ENCODE assay signal across 8 mouse cellular contexts in genomic region chr5:115564737-115565393, GRCm38 (mm10). TPM values are rescaled to one million over a fixed set of nuclear protein-coding genes. Genes with fewer than 3 reads are reported as not detected.
DNase-seq lines count a peak whose midpoint lies in the region; ATAC-seq and TF ChIP-seq lines count a peak whose summit lies in the region.

Gcn1l1 (plus strand) TSS chr5:115565254.

- peak; percentile 82 for DNase-seq in CD4-positive helper T cell, adult 2 months (ENCODE audit: low read depth, low spot score)
- peak; percentile 37 for DNase-seq in liver, adult 2 months (ENCODE audit: extremely low read depth, low read depth, low spot score)
- DNase-seq in spleen, postnatal 36 days (ENCODE audit: low spot score in 2 of 2) = peak; percentile 75 to 78

- H3K4me3 ChIP-seq in bone marrow macrophage, adult 2 months (ENCODE audit: insufficient read depth, low read length) = peak within 1 kb of the TSS; percentile 89
- peak within 1 kb of the TSS; percentile 86 for H3K4me3 ChIP-seq in heart, embryonic 11.5 days (ENCODE audit: low read depth, low read length)
- peak within 1 kb of the TSS; percentile 99 for H3K4me3 ChIP-seq in kidney, embryonic 15.5 days (replicated peaks)
- H3K4me3 ChIP-seq in liver, adult 2 months (ENCODE audit: insufficient read depth, low read depth, low read length) = peak within 1 kb of the TSS; percentile 94

- TF ChIP-seq POLR2A in bone marrow macrophage, adult 2 months (IDR thresholded peaks at IDR 0.05; ENCODE audit: borderline replicate concordance, low read depth, low read length) = no peak
- peak; percentile 48; the same call in 1 of the 2 replicates for TF ChIP-seq POLR2A in liver, adult 2 months (IDR thresholded peaks at IDR 0.05; ENCODE audit: extremely low read depth, insufficient read depth, low read length)

- H3K36me3 ChIP-seq in heart, embryonic 11.5 days (ENCODE audit: control insufficient read depth, insufficient read depth, low read length) = peaks cover 20% of the 10 kb centered on the region
- peaks cover 45% of the 10 kb centered on the region for H3K36me3 ChIP-seq in kidney, embryonic 15.5 days
- peaks cover 22% of the 10 kb centered on the region for H3K36me3 ChIP-seq in liver, adult 2 months (ENCODE audit: control insufficient read depth, insufficient read depth, low read length)

- peak within 1 kb of the TSS; percentile 95 for H3K9ac ChIP-seq in heart, embryonic 11.5 days (ENCODE audit: low read depth, low read length)
- peak within 1 kb of the TSS; percentile 95 for H3K9ac ChIP-seq in kidney, embryonic 15.5 days
- H3K9ac ChIP-seq in liver, adult 2 months (ENCODE audit: low read depth, low read length) = peak within 1 kb of the TSS; percentile 89

- WGBS in heart, embryonic 11.5 days (ENCODE audit: insufficient replicate concordance) = 2% methylated on average over 48 of the region's 55 CpGs
- 2% methylated on average over 39 of the region's 55 CpGs for WGBS in kidney, embryonic 15.5 days
- 7% methylated on average over 49 of the region's 55 CpGs for WGBS in liver, adult 2 months

- no peaks in the 10 kb centered on the region for H3K9me3 ChIP-seq in heart, embryonic 11.5 days (replicated peaks; ENCODE audit: control insufficient read depth, low read length)
- no peaks in the 10 kb centered on the region for H3K9me3 ChIP-seq in kidney, embryonic 15.5 days (replicated peaks)

- H3K27me3 ChIP-seq in heart, embryonic 11.5 days (ENCODE audit: control insufficient read depth, insufficient read depth, low read length) = no peaks in the 10 kb centered on the region
- no peaks in the 10 kb centered on the region for H3K27me3 ChIP-seq in kidney, embryonic 15.5 days
- H3K27me3 ChIP-seq in liver, adult 2 months (ENCODE audit: control insufficient read depth, insufficient read depth, low read length) = no peaks in the 10 kb centered on the region

- peak within 1 kb of the TSS; percentile 86 for H3K4me2 ChIP-seq in heart, embryonic 11.5 days
- H3K4me2 ChIP-seq in kidney, embryonic 15.5 days = peak within 1 kb of the TSS; percentile 73

- peak within 1 kb of the TSS; percentile 22 for H3K27ac ChIP-seq in bone marrow macrophage, adult 2 months (ENCODE audit: insufficient read depth, low read depth, low read length)
- H3K27ac ChIP-seq in heart, embryonic 11.5 days (ENCODE audit: low read depth, low read length) = peak within 1 kb of the TSS; percentile 50
- peak within 1 kb of the TSS; percentile 83 for H3K27ac ChIP-seq in kidney, embryonic 15.5 days
- H3K27ac ChIP-seq in liver, adult 2 months (replicated peaks; ENCODE audit: insufficient read depth, low read depth, low read length) = peak within 1 kb of the TSS; percentile 38

- ATAC-seq in erythroblast, adult 5-6 weeks (replicated peaks; ENCODE audit: low FRiP score, poor library complexity, severe bottlenecking) = peak; percentile 56; the same call in 1 of the 2 replicates
- ATAC-seq in heart, embryonic 11.5 days (replicated peaks; ENCODE audit: insufficient number of reproducible peaks, low FRiP score, low TSS enrichment) = peak; percentile 87
- ATAC-seq in kidney, embryonic 15.5 days (replicated peaks; ENCODE audit: low FRiP score) = peak; percentile 84
- ATAC-seq in monocyte, adult 5-6 weeks (replicated peaks; ENCODE audit: insufficient number of reproducible peaks, low FRiP score, low TSS enrichment, poor library complexity, severe bottlenecking) = no peak

- H3K4me1 ChIP-seq in bone marrow macrophage, adult 2 months (ENCODE audit: control insufficient read depth, insufficient read depth, low read length) = peaks cover 17% of the 10 kb centered on the region
- peaks cover 31% of the 10 kb centered on the region for H3K4me1 ChIP-seq in heart, embryonic 11.5 days (ENCODE audit: control insufficient read depth, insufficient read depth, low read length)
- peaks cover 81% of the 10 kb centered on the region for H3K4me1 ChIP-seq in kidney, embryonic 15.5 days
- peaks cover 27% of the 10 kb centered on the region for H3K4me1 ChIP-seq in liver, adult 2 months (ENCODE audit: control insufficient read depth, insufficient read depth, low read length)

- H3K79me2 ChIP-seq in liver, adult 2 months (ENCODE audit: control insufficient read depth, insufficient read depth, low read length) = peaks cover 31% of the 10 kb centered on the region

- TF ChIP-seq CTCF in bone marrow macrophage, adult 2 months (IDR thresholded peaks at IDR 0.05; ENCODE audit: low read depth, low read length) = no peak
- TF ChIP-seq CTCF in liver, adult 2 months (IDR thresholded peaks at IDR 0.05; ENCODE audit: low read depth, low read length) = peak; percentile 46

RNA-seq across cellular contexts. Expression of gene Gcn1l1, which starts in this region (rescaled TPM):
- 20.3 and 21.0 TPM in 2 replicates for polyA plus RNA-seq in bone marrow macrophage, adult 2 months (2012; ENCODE audit: insufficient read depth, insufficient read length, missing spikeins)
- total RNA-seq in erythroblast, adult 5-6 weeks (2015; ENCODE audit: low replicate concordance) = 9.4 and 10.9 TPM in 2 replicates
- 14.2 and 21.3 TPM in 2 replicates for total RNA-seq in erythroblast, adult 5-6 weeks (2017; ENCODE audit: low replicate concordance)
- 29.7 and 33.5 TPM in 2 replicates for polyA plus RNA-seq in heart, embryonic 11.5 days (2014; fragmentation: Nextera tagmentation; extraction: Ambion mirVana)
- 44.3 and 49.3 TPM in 2 replicates for polyA plus RNA-seq in kidney, embryonic 15.5 days (2015; fragmentation: Nextera tagmentation; extraction: Ambion mirVana)
- total RNA-seq in liver, adult 2 months (2014; rRNA removed) = 14.8 and 18.3 TPM in 2 replicates
- 23.2 and 28.8 TPM in 2 replicates for polyA plus RNA-seq in liver, adult 2 months (2012; rRNA removed)
- total RNA-seq in monocyte, adult 5-6 weeks (2017) = 16.9 to 37.5 TPM (median 22.8 TPM) in 3 replicates

Comparison
In these comparisons a context has a peak if more than half of its experiments do, and no peak if none do; other contexts are left out.
1. H3K27ac ChIP-seq: peak in every context shown above with its lines; median percentile 83 in kidney, embryonic 15.5 days; 50 in heart, embryonic 11.5 days; 38 in liver, adult 2 months; 22 in bone marrow macrophage, adult 2 months.